Comparison of ENCODE assay signal across 15 mouse cellular contexts in genomic region chr19:28231511-28231910, GRCm38 (mm10).
"Had no signal": no experiment of that assay in that cellular context is flagged by ENCODE, and none has a peak within 500 bp of the region (broad histone marks: within the 10 kb centered on the region; RNA-seq: fewer than 3 reads in every experiment).

No protein-coding gene starts in this region.

- H3K27ac ChIP-seq: neural tube, embryonic 15.5 days; stomach, embryonic 15.5 days; stomach, postnatal 0 days had no signal

- H3K4me1 ChIP-seq: neural tube, embryonic 15.5 days; stomach, embryonic 15.5 days had no signal

- H3K9me3 ChIP-seq: neural tube, embryonic 15.5 days; stomach, embryonic 15.5 days had no signal

- DNase-seq: retina, postnatal 1 day; right cerebral cortex, adult 18-20 months; right cerebral cortex, postnatal 14 days; right cerebral cortex, postnatal 25 days; right cerebral cortex, postnatal 4 days; spleen, adult 18-20 months; thymus, adult 18-20 months; thymus, adult 2 months; thymus, postnatal 14 days; thymus, postnatal 25 days; thymus, postnatal 36 days; thymus, postnatal 4 days had no signal

- H3K9ac ChIP-seq: neural tube, embryonic 15.5 days; stomach, embryonic 15.5 days had no signal

- H3K36me3 ChIP-seq: neural tube, embryonic 15.5 days; stomach, embryonic 15.5 days had no signal

- H3K4me2 ChIP-seq: neural tube, embryonic 15.5 days; stomach, embryonic 15.5 days had no signal

- H3K27me3 ChIP-seq: neural tube, embryonic 15.5 days; stomach, embryonic 15.5 days had no signal

- H3K4me3 ChIP-seq: neural tube, embryonic 15.5 days; stomach, embryonic 15.5 days had no signal
